Mouse (Mus musculus) cortical plate, adult 2 months (tissue): ENCODE data around the gene Dcx. TPM values are rescaled to one million over a fixed set of nuclear protein-coding genes. Genes with fewer than 3 reads are reported as not detected.
A peak's percentile ranks its signal among the peaks of the same experiment; 100 is the strongest.

ENCODE experiments used
- H3K27ac ChIP-seq: fragments of 200-500 bp; 2 replicates; pipeline ENCODE4 v1.5.1; 2012; ENCODE audit warnings: low read length, control low read depth, inconsistent platforms; ENCODE audit not compliant: insufficient read depth
- H3K4me1 ChIP-seq: fragments of 200-500 bp; 2 replicates; pipeline ENCODE4 v1.6.1; 2011; ENCODE audit warnings: low read length; ENCODE audit not compliant: control insufficient read depth, insufficient read depth
- H3K4me3 ChIP-seq: fragments of 200-500 bp; 2 replicates; pipeline ENCODE4 v1.5.1; 2011; ENCODE audit warnings: mild to moderate bottlenecking, low read length, control low read depth; ENCODE audit not compliant: insufficient read depth
- CTCF ChIP-seq: fragments of 200-500 bp; IDR thresholded peaks from 2 replicates; pipeline ENCODE4 v1.5.1; 2011; ENCODE audit warnings: mild to moderate bottlenecking, control low read depth, low read length; ENCODE audit not compliant: insufficient read depth; ENCODE audit errors: extremely low read depth
- POLR2A ChIP-seq: fragments of 200-500 bp; IDR thresholded peaks from 2 replicates; pipeline ENCODE4 v1.6.1; 2011; ENCODE audit warnings: mild to moderate bottlenecking, low read length, control low read depth; ENCODE audit not compliant: insufficient read depth; ENCODE audit errors: extremely low read depth
- polyA plus RNA-seq: library from polyadenylated mRNA; depleted of rRNA; stranded (reverse); fragments of >200 nt; gene quantifications from 2 replicates; pipeline ENCODE4 v1.2.3, GENCODE M21; 2012; rRNA removed

The Dcx gene
- polyA plus RNA-seq, 1 experiment, result 17.2 TPM

- H3K4me1 ChIP-seq, result no peaks in the 10 kb centered on the region; the same call in 1 of the 2 replicates
- TF ChIP-seq POLR2A (no peak), CTCF (no peak)
- no peak overlapping the region for H3K27ac ChIP-seq
- H3K4me3 ChIP-seq, result no peak overlapping the region
Measured at GRCm38 (mm10) chrX:143851351-143851750, 81.8 kb downstream of the Dcx start.

DNA sequence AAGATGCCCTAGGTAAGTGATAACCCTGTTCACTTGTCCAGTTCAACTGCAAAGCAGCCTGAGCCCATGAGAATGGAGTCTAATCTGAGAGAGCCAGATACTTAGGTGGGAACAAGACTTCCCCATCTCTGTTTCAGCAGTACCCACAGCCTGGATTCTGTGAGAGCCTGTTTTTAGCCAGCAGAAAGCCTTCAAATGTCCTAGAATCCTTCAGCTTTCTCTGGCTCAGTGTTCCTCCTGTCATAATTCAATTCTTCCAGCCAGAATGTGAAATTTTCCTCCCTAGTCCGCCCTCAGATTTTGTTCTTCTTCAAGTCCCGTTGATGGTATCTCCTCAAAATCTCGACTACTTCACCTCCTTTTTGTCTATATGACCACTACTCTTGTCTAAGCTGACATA, 83.1 kb downstream of the Dcx start:
- TF ChIP-seq POLR2A, result no peak
- no peak for TF ChIP-seq CTCF
- H3K27ac ChIP-seq, result peak overlapping the region; percentile 56; the same call in 1 of the 2 replicates
- H3K4me3 ChIP-seq, result no peak overlapping the region
- H3K4me1 ChIP-seq, result no peaks in the 10 kb centered on the region; the same call in 1 of the 2 replicates

GRCm38 (mm10) chrX:143846637-143847036, 86.5 kb downstream of the Dcx start:
- H3K27ac ChIP-seq, result no peak overlapping the region
- no peaks in the 10 kb centered on the region; the same call in 1 of the 2 replicates for H3K4me1 ChIP-seq
- no peak overlapping the region for H3K4me3 ChIP-seq
- no peak for TF ChIP-seq CTCF
- no peak for TF ChIP-seq POLR2A

DNA sequence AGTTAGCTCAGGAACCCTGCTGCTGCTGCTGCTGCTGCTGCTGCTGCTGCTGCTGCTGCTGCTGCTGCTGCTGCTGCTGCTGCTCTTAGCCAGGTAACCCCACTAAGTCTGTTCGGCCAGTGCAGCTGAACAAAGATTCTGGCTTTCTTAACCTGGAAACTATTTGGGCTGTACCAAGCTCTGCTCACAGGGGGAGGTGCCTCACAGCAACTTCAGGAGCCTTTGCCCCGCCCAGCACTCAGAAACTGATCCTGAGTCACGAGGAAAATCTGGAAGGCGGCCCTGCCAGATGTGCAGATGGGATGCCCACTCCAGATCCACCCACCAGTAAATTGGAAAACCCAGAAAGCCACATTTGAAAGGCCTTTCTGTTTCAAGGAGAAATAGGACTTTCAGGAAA, 105.9 kb downstream of the Dcx start, which contains the start of gene Capn6:
Gene Capn6 (minus strand): TSS at position 203 of the 400 bp plus-strand sequence.
- Histone ChIP-seq H3K4me3 (no peak within 1 kb of the TSS), H3K27ac (no peak within 1 kb of the TSS), H3K4me1 (no peaks in the 10 kb centered on the region)
- TF ChIP-seq POLR2A, result no peak
- no peak for TF ChIP-seq CTCF

GRCm38 (mm10) chrX:143826521-143826920, 106.6 kb downstream of the Dcx start:
- H3K4me1 ChIP-seq, result no peaks in the 10 kb centered on the region
- no peak overlapping the region for H3K27ac ChIP-seq
- TF ChIP-seq CTCF (no peak), POLR2A (no peak)
- H3K4me3 ChIP-seq, result no peak overlapping the region

DNA sequence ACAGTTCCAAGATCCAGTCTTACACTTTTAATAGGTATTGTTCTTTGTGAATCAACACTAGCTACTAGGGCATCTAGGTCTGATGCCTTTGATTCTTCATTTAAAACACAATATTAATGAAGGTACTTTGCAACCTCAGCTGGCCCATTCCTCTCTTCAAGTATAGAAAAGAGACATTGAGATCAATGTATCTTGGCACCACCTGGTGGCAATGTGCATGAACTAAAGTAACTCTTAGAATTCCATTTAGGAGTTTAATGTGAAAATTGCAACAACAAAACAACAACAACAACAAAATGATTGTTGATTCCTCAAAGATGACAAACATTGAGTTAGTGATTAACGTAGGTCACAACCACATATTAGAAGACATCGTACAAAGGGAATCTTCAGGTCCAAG, 114.2 kb downstream of the Dcx start:
- TF ChIP-seq CTCF (no peak), POLR2A (no peak)
- Histone ChIP-seq H3K27ac (no peak overlapping the region), H3K4me1 (no peaks in the 10 kb centered on the region), H3K4me3 (no peak overlapping the region)

GRCm38 (mm10) chrX:143815948-143816347, 117.2 kb downstream of the Dcx start:
- no peaks in the 10 kb centered on the region for H3K4me1 ChIP-seq
- H3K27ac ChIP-seq, result no peak overlapping the region
- no peak overlapping the region for H3K4me3 ChIP-seq
- TF ChIP-seq POLR2A, result no peak
- TF ChIP-seq CTCF, result no peak

Other genes starting within 250 kb of the Dcx start
- gene Capn6, start 105.9 kb downstream of the Dcx start, polyA plus RNA-seq, result 4.6 and 5.8 TPM in 2 replicates
- gene A730046J19Rik, start 220.4 kb upstream of the Dcx start, polyA plus RNA-seq, result not detected in 2 replicates